Mouse (Mus musculus): ENCODE results near the gene Sf3b2. TPM values are rescaled to one million over a fixed set of nuclear protein-coding genes. Genes with fewer than 3 reads are reported as not detected.
"Not testable (repeated sequence)": the region's sequence is repeated elsewhere in the genome, so short reads cannot be mapped to it uniquely, and the experiment has no call there.

Gene Sf3b2
- polyA plus RNA-seq, 1 experiment: 71.5 TPM

- 80% methylated on average over 13 of the region's 13 CpGs for WGBS
- no peak for DNase-seq (ENCODE audit: low read depth, low spot score)
Measured at GRCm38 (mm10) chr19:5274641-5275040, 20.6 kb downstream of the Sf3b2 start.

GRCm38 (mm10) chr19:5273916-5274315 lies 21.3 kb downstream of the Sf3b2 start:
- DNase-seq (ENCODE audit: low read depth, low spot score): no peak
- WGBS: 53% methylated on average over 4 of the region's 4 CpGs

- under 1% methylated on average over 94 of the region's 97 CpGs for WGBS
Measured at GRCm38 (mm10) chr19:5272801-5273733, 22.2 kb downstream of the Sf3b2 start, which contains the start of gene Pacs1. Pacs1 (minus strand) TSS chr19:5273119.

GRCm38 (mm10) chr19:5272326-5272795 lies 22.9 kb downstream of the Sf3b2 start:
- WGBS: 2% methylated on average over 28 of the region's 30 CpGs
- no peak for DNase-seq (ENCODE audit: low read depth, low spot score)

More at GRCm38 (mm10) chr19:5272801-5273733, 22.2 kb downstream of the Sf3b2 start, which contains the start of gene Pacs1:
- DNase-seq (ENCODE audit: low read depth, low spot score): peak; percentile 51

GRCm38 (mm10) chr19:5271430-5271829 lies 23.8 kb downstream of the Sf3b2 start:
- WGBS: 24% methylated on average over 1 of the region's 1 CpGs
- DNase-seq (ENCODE audit: low read depth, low spot score): no peak

- DNase-seq (ENCODE audit: low read depth, low spot score): no peak
- 81% methylated on average over 5 of the region's 5 CpGs for WGBS
Measured at GRCm38 (mm10) chr19:5269392-5269791, 25.9 kb downstream of the Sf3b2 start.

- WGBS: 81% methylated on average over 3 of the region's 3 CpGs
- DNase-seq (ENCODE audit: low read depth, low spot score): no peak
Measured at GRCm38 (mm10) chr19:5268875-5269274, 26.4 kb downstream of the Sf3b2 start.

- no peak for DNase-seq (ENCODE audit: low read depth, low spot score)
Measured at GRCm38 (mm10) chr19:5268017-5268416, 27.2 kb downstream of the Sf3b2 start.

GRCm38 (mm10) chr19:5267015-5267414 lies 28.2 kb downstream of the Sf3b2 start:
- DNase-seq (ENCODE audit: low read depth, low spot score): no peak
- 95% methylated on average over 5 of the region's 5 CpGs for WGBS

- no peak for DNase-seq (ENCODE audit: low read depth, low spot score)
- WGBS: 20% methylated on average over 3 of the region's 3 CpGs
Measured at GRCm38 (mm10) chr19:5257140-5257539, 38.1 kb downstream of the Sf3b2 start.

GRCm38 (mm10) chr19:5236981-5237380 lies 58.3 kb downstream of the Sf3b2 start:
- DNase-seq (ENCODE audit: low read depth, low spot score): not testable (repeated sequence)
- 96% methylated on average over 1 of the region's 1 CpGs for WGBS

- WGBS: 86% methylated on average over 4 of the region's 4 CpGs
- no peak for DNase-seq (ENCODE audit: low read depth, low spot score)
Measured at GRCm38 (mm10) chr19:5232696-5233095, 62.6 kb downstream of the Sf3b2 start.

- DNase-seq (ENCODE audit: low read depth, low spot score): no peak
- 48% methylated on average over 2 of the region's 2 CpGs for WGBS
Measured at GRCm38 (mm10) chr19:5230110-5230509, 65.1 kb downstream of the Sf3b2 start.

GRCm38 (mm10) chr19:5224624-5225023 lies 70.6 kb downstream of the Sf3b2 start:
- no peak for DNase-seq (ENCODE audit: low read depth, low spot score)
- 73% methylated on average over 2 of the region's 2 CpGs for WGBS

- 62% methylated on average over 4 of the region's 4 CpGs for WGBS
- no peak for DNase-seq (ENCODE audit: low read depth, low spot score)
Measured at GRCm38 (mm10) chr19:5224077-5224476, 71.2 kb downstream of the Sf3b2 start.

Other genes with a start within 250 kb of the Sf3b2 start
- 3.2 and 7.0 TPM in 2 replicates for gene Rin1, start 245.0 kb downstream of the Sf3b2 start, polyA plus RNA-seq (2012; rRNA removed)
- gene Cd248, start 227.4 kb downstream of the Sf3b2 start, polyA plus RNA-seq (2012; rRNA removed): 4.1 and 5.4 TPM in 2 replicates
- gene Tmem151a, start 209.9 kb downstream of the Sf3b2 start, polyA plus RNA-seq (2012; rRNA removed): 1.8 and 2.0 TPM in 2 replicates
- 224 and 270 TPM in 2 replicates for gene Yif1a, start 206.9 kb downstream of the Sf3b2 start, polyA plus RNA-seq (2012; rRNA removed)
- gene Cnih2, start 196.9 kb downstream of the Sf3b2 start, polyA plus RNA-seq (2012; rRNA removed): 1.3 and 1.5 TPM in 2 replicates
- 181 and 205 TPM in 2 replicates for gene Rab1b, start 188.4 kb downstream of the Sf3b2 start, polyA plus RNA-seq (2012; rRNA removed)
- gene Klc2, start 176.9 kb downstream of the Sf3b2 start, polyA plus RNA-seq (2012; rRNA removed): 13.6 and 17.0 TPM in 2 replicates
- 6.7 and 7.3 TPM in 2 replicates for gene Pacs1, start 22.3 kb downstream of the Sf3b2 start, polyA plus RNA-seq (2012; rRNA removed)
- gene Gal3st3, start 2.9 kb upstream of the Sf3b2 start, polyA plus RNA-seq (2012; rRNA removed): 0.05 and 0.16 TPM in 2 replicates
- not detected in 2 replicates for gene Catsper1, start 40.3 kb upstream of the Sf3b2 start, polyA plus RNA-seq (2012; rRNA removed)
- gene Cst6, start 54.1 kb upstream of the Sf3b2 start, polyA plus RNA-seq (2012; rRNA removed): 287 and 392 TPM in 2 replicates
- gene Eif1ad, start 71.3 kb upstream of the Sf3b2 start, polyA plus RNA-seq (2012; rRNA removed): 26.9 and 35.5 TPM in 2 replicates
- gene Banf1, start 71.7 kb upstream of the Sf3b2 start, polyA plus RNA-seq (2012; rRNA removed): 196 and 232 TPM in 2 replicates
- 23.3 and 25.3 TPM in 2 replicates for gene Sart1, start 93.2 kb upstream of the Sf3b2 start, polyA plus RNA-seq (2012; rRNA removed)
- gene Tsga10ip, start 107.1 kb upstream of the Sf3b2 start, polyA plus RNA-seq (2012; rRNA removed): 0.45 and 1.2 TPM in 2 replicates
- gene Drap1, start 129.5 kb upstream of the Sf3b2 start, polyA plus RNA-seq (2012; rRNA removed): 98.0 and 108 TPM in 2 replicates
- gene AI837181, start 129.7 kb upstream of the Sf3b2 start, polyA plus RNA-seq (2012; rRNA removed): 51.9 and 55.5 TPM in 2 replicates
- gene Fosl1, start 152.1 kb upstream of the Sf3b2 start, polyA plus RNA-seq (2012; rRNA removed): 0.12 and 0.60 TPM in 2 replicates
- 2.1 and 2.4 TPM in 2 replicates for gene Ccdc85b, start 162.4 kb upstream of the Sf3b2 start, polyA plus RNA-seq (2012; rRNA removed)
- 140 and 162 TPM in 2 replicates for gene Fibp, start 165.2 kb upstream of the Sf3b2 start, polyA plus RNA-seq (2012; rRNA removed)
- 12.4 and 14.9 TPM in 2 replicates for gene Ctsw, start 173.1 kb upstream of the Sf3b2 start, polyA plus RNA-seq (2012; rRNA removed)
- gene Efemp2, start 178.5 kb upstream of the Sf3b2 start, polyA plus RNA-seq (2012; rRNA removed): 30.2 and 37.5 TPM in 2 replicates
- 23.6 and 29.1 TPM in 2 replicates for gene Mus81, start 192.9 kb upstream of the Sf3b2 start, polyA plus RNA-seq (2012; rRNA removed)
- 697 and 725 TPM in 2 replicates for gene Cfl1, start 195.0 kb upstream of the Sf3b2 start, polyA plus RNA-seq (2012; rRNA removed)
- 0.14 and 0.15 TPM in 2 replicates for gene 1700020D05Rik, start 208.3 kb upstream of the Sf3b2 start, polyA plus RNA-seq (2012; rRNA removed)
- gene Snx32, start 215.1 kb upstream of the Sf3b2 start, polyA plus RNA-seq (2012; rRNA removed): 3.2 and 3.7 TPM in 2 replicates